Mouse (Mus musculus) E14TG2a.4 (cell line): ENCODE data around the gene Vkorc1l1.

Experiments used
- CTCF ChIP-seq: conservative IDR thresholded peaks from 2 replicates; pipeline ENCODE4 v1.5.1; 2014; ENCODE audit warnings: low read length
- NANOG ChIP-seq: IDR thresholded peaks from 2 replicates; pipeline ENCODE4 v1.6.1; 2014; ENCODE audit warnings: borderline replicate concordance, low read length, mixed read lengths

DNA sequence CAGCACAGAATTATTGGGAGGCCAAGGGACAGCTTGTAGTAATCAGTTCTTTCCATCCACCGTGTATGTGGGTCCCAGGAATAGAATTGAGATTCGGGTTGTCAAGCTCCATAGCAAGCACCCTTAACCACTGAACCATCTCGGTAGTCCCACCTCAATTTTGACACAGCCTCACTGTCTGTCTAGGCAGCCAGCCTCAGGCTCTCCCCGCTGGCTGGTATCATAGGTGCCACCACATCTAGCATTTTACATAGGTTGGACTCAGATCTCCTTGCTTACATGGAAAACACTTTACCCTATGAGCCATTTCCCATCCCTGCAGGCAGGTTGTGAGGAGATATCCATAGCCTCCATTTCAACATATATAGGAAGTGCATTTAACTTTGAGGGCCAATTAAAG, 32.6 kb downstream of the Vkorc1l1 start:
- no peak for TF ChIP-seq CTCF
- no peak for TF ChIP-seq NANOG
